Mouse (Mus musculus) limb, embryonic 10.5 days (tissue): ENCODE data around the gene Prdm10. TPM values are rescaled to one million over a fixed set of nuclear protein-coding genes. Genes with fewer than 3 reads are reported as not detected.
A peak's percentile ranks its signal among the peaks of the same experiment; 100 is the strongest.

Experiments used
- DNase-seq: peaks from one replicate; pipeline ENCODE4 v3.0.0-alpha.2; 2017; ENCODE audit warnings: low spot score
- H3K27ac ChIP-seq: fragments of 300-500 bp; sonication (generic); 2 replicates; pipeline ENCODE4 v1.5.1; 2016; ENCODE audit warnings: mild to moderate bottlenecking
- H3K27me3 ChIP-seq: fragments of 300-500 bp; sonication (generic); 2 replicates; pipeline ENCODE4 v1.6.1; 2016; ENCODE audit warnings: low read depth, mild to moderate bottlenecking; ENCODE audit not compliant: poor library complexity, severe bottlenecking
- H3K36me3 ChIP-seq: fragments of 300-500 bp; sonication (generic); 2 replicates; pipeline ENCODE4 v1.6.1; 2016; ENCODE audit warnings: mild to moderate bottlenecking, moderate library complexity
- H3K4me1 ChIP-seq: fragments of 300-500 bp; sonication (generic); 2 replicates; pipeline ENCODE4 v1.6.1; 2016
- H3K4me3 ChIP-seq: fragments of 300-500 bp; sonication (generic); 2 replicates; pipeline ENCODE4 v1.5.1; 2016; ENCODE audit warnings: mild to moderate bottlenecking, moderate library complexity
- H3K9me3 ChIP-seq: fragments of 300-500 bp; sonication (generic); replicated peaks from 2 replicates; pipeline ENCODE4 v1.6.1; 2016; ENCODE audit warnings: mild to moderate bottlenecking
- WGBS: fragments of 180-500 bp; shearing (Covaris S2); methylation state at CpG from one replicate; pipeline ENCODE4 v1.1.7; 2016; 5-methylcytosine and 5-hydroxymethylcytosine counted together
- polyA plus RNA-seq: library from polyadenylated mRNA; unstranded; fragments of >200 nt; fragmentation: Nextera tagmentation; extraction: Ambion mirVana; gene quantifications from 2 replicates; pipeline ENCODE4 v1.2.1, GENCODE M21; 2016

Prdm10 gene
- 7.3 and 7.5 TPM in 2 replicates for polyA plus RNA-seq

DNA sequence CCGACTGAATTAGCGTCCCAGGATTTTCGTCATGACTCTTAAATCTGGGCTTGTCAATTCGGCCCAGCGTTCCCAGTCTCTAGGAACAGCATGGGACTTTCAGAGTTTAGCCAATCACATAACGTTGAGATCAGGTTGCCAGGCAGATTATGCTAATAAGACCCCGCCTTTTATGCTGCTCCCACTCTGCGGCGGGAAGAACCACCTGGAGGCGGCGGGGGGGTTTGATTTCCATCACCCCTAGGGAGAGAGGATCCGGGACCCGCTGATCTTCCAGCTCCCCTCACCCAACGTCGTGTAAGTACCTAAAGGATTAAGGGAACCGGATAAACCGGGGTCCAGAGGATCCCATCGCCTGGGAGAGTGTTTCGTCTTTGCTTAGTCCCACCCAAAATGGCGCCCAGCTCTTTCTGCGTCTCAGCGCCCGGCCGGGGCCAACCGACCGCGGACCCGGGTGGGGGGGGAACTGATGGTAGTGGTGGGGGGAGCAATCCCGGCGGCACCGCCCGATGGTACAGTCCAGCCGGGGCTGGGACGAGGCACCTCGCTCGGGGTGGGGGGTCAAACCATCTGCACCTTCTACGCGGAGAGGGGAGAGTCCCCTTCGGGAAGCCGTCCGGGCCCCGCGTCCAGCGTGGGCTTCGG, at the start of gene Prdm10:
Gene Prdm10 (plus strand): TSS at position 173 of the 645 bp plus-strand sequence.
- WGBS, result under 1% methylated on average over 45 of the region's 45 CpGs
- Histone ChIP-seq H3K4me1 (peaks cover 25% of the 10 kb centered on the region), H3K36me3 (no peaks in the 10 kb centered on the region), H3K4me3 (peak within 1 kb of the TSS; percentile 91), H3K27me3 (no peaks in the 10 kb centered on the region), H3K27ac (peak within 1 kb of the TSS; percentile 100), H3K9me3 (no peaks in the 10 kb centered on the region)
- DNase-seq, result peak; percentile 96

GRCm38 (mm10) chr9:31235030-31235429, 45.3 kb upstream of the Prdm10 start:
- H3K27ac ChIP-seq, result no peak overlapping the region
- 83% methylated on average over 4 of the region's 4 CpGs for WGBS

GRCm38 (mm10) chr9:31235489-31235888, 44.8 kb upstream of the Prdm10 start:
- WGBS, result 93% methylated on average over 9 of the region's 9 CpGs

More at GRCm38 (mm10) chr9:31235030-31235429, 45.3 kb upstream of the Prdm10 start:
- DNase-seq, result no peak
- Histone ChIP-seq H3K27me3 (no peaks in the 10 kb centered on the region), H3K4me1 (peaks cover 6% of the 10 kb centered on the region), H3K9me3 (no peaks in the 10 kb centered on the region; the same call in 1 of the 2 replicates), H3K4me3 (no peak overlapping the region), H3K36me3 (no peaks in the 10 kb centered on the region)

DNA sequence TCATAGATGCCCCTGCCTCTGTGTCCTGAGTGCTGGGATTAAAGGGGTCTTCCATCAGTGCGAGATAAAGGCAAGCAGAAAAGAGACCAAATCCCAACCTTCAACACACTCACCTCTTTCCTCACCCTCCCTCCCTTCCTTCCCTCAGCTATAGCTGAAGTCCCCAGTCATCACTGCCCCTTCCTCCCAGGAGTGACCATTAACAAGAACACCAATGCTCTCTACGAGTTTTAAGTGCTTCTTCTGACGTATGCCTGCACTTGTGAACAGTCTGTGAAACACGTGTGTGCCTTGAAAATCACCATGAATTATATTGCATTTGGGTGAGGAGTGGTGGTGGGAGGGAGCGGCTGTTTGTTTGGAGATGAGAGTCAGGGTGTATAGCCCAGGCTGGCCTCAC, 44.3 kb upstream of the Prdm10 start:
- Histone ChIP-seq H3K36me3 (no peaks in the 10 kb centered on the region), H3K4me1 (peaks cover 6% of the 10 kb centered on the region), H3K27ac (no peak overlapping the region), H3K9me3 (no peaks in the 10 kb centered on the region; the same call in 1 of the 2 replicates), H3K27me3 (no peaks in the 10 kb centered on the region), H3K4me3 (no peak overlapping the region)
- no peak for DNase-seq
- 67% methylated on average over 5 of the region's 5 CpGs for WGBS

More at GRCm38 (mm10) chr9:31235489-31235888, 44.8 kb upstream of the Prdm10 start:
- no peak for DNase-seq
- Histone ChIP-seq H3K27ac (no peak overlapping the region), H3K36me3 (no peaks in the 10 kb centered on the region), H3K27me3 (no peaks in the 10 kb centered on the region), H3K9me3 (no peaks in the 10 kb centered on the region; the same call in 1 of the 2 replicates), H3K4me3 (no peak overlapping the region), H3K4me1 (peaks cover 6% of the 10 kb centered on the region)

DNA sequence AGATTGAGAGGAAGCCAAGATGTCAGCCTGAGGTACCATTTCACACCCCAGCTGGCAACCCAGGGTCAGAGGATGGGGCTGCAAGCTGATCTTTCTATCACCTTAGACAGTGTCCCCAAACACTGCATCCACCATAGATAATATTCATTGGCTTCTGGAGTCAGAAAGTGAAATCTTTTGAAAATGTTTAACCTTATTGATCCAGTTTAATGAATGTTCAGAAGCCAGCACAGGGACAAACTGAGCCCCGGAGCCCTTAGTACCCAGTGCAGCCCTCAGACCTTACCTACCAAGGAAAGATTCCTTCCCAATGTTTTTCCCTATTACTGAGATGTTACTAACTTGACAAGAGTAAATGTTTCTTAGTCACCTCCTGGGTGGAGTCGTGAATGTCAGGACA, 41.8 kb upstream of the Prdm10 start:
- Histone ChIP-seq H3K27me3 (no peaks in the 10 kb centered on the region), H3K4me3 (no peak overlapping the region), H3K4me1 (no peaks in the 10 kb centered on the region; the same call in 1 of the 2 replicates), H3K27ac (no peak overlapping the region), H3K36me3 (no peaks in the 10 kb centered on the region), H3K9me3 (no peaks in the 10 kb centered on the region; the same call in 1 of the 2 replicates)
- no peak for DNase-seq
- WGBS, result 75% methylated on average over 2 of the region's 2 CpGs

DNA sequence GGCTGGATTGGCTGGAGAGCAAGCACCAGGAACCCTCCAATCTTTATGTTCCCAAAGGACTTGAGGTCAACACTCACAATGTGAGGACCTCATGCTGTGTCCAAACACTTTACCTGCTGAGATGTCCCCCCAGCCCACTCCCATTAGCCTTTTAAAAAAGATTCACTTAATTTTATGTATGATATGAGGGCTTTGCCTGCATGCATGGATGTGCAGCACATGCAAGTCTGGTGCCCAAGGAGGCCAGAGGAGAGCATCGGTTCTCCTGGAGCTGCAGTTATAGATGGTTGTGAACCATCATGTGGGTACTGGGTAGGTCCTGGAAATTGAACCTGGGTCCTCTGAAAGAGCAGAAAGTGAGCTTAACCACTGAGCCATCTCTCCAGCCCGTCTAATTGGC, 40.8 kb upstream of the Prdm10 start:
- WGBS, result 91% methylated on average over 2 of the region's 2 CpGs
- Histone ChIP-seq H3K4me3 (no peak overlapping the region), H3K36me3 (no peaks in the 10 kb centered on the region), H3K9me3 (no peaks in the 10 kb centered on the region; the same call in 1 of the 2 replicates), H3K4me1 (no peaks in the 10 kb centered on the region; the same call in 1 of the 2 replicates), H3K27me3 (no peaks in the 10 kb centered on the region), H3K27ac (no peak overlapping the region)
- DNase-seq, result no peak

DNA sequence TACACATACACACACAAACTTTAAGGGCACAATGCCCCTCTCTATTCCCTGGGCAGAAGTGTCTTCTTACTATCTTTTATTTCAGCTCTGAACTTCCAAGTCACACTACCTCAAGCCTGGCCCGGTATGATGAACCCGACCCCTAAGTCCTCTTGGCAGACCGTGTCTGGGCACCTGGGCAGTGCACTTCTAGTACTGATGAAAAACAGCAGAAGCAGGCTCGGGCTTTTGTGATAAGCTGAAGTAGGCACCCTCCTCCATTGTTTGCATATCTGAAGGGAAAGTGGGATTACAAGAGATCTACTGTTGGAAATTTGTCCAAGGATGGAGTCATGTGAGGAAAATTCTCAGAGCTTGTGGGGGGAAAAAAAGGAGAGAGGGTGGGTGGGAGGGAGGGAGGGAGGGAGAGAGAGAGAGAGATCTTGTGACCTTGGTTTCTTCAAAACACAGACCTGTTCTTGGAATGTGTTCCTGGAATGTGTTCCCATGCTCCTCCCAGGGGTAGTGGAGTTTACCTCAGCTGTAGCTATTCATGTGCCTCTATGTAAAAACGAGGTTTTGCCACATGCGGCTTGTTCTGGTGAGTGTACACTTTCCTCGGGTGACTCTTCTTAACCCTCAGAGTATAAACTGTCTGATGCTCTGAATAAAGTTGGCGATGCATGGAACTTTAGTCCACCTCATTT, 39.7 kb upstream of the Prdm10 start:
- Histone ChIP-seq H3K4me3 (no peak overlapping the region), H3K27me3 (no peaks in the 10 kb centered on the region), H3K9me3 (no peaks in the 10 kb centered on the region; the same call in 1 of the 2 replicates), H3K4me1 (no peaks in the 10 kb centered on the region), H3K36me3 (no peaks in the 10 kb centered on the region), H3K27ac (no peak overlapping the region)
- no peak for DNase-seq
- 88% methylated on average over 8 of the region's 8 CpGs for WGBS

DNA sequence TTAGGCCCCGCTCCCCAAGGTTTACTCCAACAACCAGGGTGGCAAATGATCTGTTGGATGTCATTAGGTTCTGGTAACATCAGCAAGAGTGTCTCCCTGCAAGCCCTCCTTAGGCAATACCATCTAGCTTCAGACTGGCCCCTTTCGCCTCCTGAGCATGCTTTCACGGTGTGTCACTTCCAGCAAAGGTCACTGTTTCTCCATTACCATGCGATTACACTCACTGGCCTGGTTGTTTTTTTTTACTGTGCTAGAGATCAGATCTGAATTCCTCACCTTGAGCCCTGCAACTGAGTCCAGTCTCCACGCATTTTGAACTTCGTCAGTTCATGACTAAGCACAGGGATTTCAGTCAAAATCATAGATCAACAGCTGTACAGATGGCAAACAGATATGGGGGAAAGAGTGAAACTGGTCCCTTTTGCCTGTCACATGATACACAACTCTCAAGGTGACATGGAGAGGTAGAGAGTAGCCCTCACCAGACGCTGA, 39.1 kb upstream of the Prdm10 start:
- Histone ChIP-seq H3K27ac (no peak overlapping the region), H3K36me3 (no peaks in the 10 kb centered on the region), H3K9me3 (no peaks in the 10 kb centered on the region; the same call in 1 of the 2 replicates), H3K4me1 (no peaks in the 10 kb centered on the region), H3K4me3 (no peak overlapping the region), H3K27me3 (no peaks in the 10 kb centered on the region)
- 88% methylated on average over 7 of the region's 7 CpGs for WGBS
- no peak for DNase-seq

GRCm38 (mm10) chr9:31243306-31243938, 36.9 kb upstream of the Prdm10 start:
- H3K36me3 ChIP-seq, result no peaks in the 10 kb centered on the region
- no peak for DNase-seq
- no peaks in the 10 kb centered on the region; the same call in 1 of the 2 replicates for H3K9me3 ChIP-seq
- H3K4me3 ChIP-seq, result no peak overlapping the region
- H3K27ac ChIP-seq, result no peak overlapping the region
- no peaks in the 10 kb centered on the region for H3K4me1 ChIP-seq
- 77% methylated on average over 18 of the region's 18 CpGs for WGBS
- H3K27me3 ChIP-seq, result no peaks in the 10 kb centered on the region

DNA sequence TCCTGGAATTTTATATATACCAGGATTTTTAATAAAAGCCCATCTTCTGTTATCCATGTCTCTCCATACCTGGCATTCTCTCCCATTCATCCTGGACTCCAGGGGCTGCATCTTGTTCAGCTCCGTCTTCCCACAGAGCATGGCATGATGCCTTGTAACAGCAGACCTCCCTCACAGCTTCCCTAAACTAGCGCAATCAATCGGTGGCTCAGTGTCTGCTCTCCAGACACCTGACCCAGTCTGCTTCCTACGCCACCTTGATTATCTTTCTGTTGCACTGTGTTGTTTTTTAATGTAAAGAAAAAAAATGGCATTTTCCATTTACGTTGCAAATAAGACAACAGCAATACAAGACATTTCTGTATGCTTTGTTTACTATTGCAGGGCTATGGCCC, 36.4 kb upstream of the Prdm10 start:
- Histone ChIP-seq H3K4me1 (no peaks in the 10 kb centered on the region), H3K9me3 (no peaks in the 10 kb centered on the region; the same call in 1 of the 2 replicates), H3K36me3 (no peaks in the 10 kb centered on the region), H3K27ac (no peak overlapping the region), H3K27me3 (no peaks in the 10 kb centered on the region), H3K4me3 (no peak overlapping the region)
- 80% methylated on average over 5 of the region's 5 CpGs for whole genome bisulfite sequencing
- DNase-seq, result no peak

GRCm38 (mm10) chr9:31245006-31245405, 35.3 kb upstream of the Prdm10 start:
- Histone ChIP-seq H3K27ac (no peak overlapping the region), H3K27me3 (no peaks in the 10 kb centered on the region), H3K36me3 (no peaks in the 10 kb centered on the region), H3K9me3 (no peaks in the 10 kb centered on the region), H3K4me1 (no peaks in the 10 kb centered on the region), H3K4me3 (no peak overlapping the region)
- DNase-seq, result no peak
- WGBS, result 82% methylated on average over 6 of the region's 6 CpGs

- no peak overlapping the region for H3K27ac ChIP-seq
- DNase-seq, result no peak
- H3K9me3 ChIP-seq, result no peaks in the 10 kb centered on the region
- H3K36me3 ChIP-seq, result no peaks in the 10 kb centered on the region
- no peaks in the 10 kb centered on the region for H3K4me1 ChIP-seq
- 72% methylated on average over 6 of the region's 6 CpGs for WGBS
- H3K27me3 ChIP-seq, result no peaks in the 10 kb centered on the region
- H3K4me3 ChIP-seq, result no peak overlapping the region
Measured at GRCm38 (mm10) chr9:31246421-31246820, 33.9 kb upstream of the Prdm10 start.
